Mouse (Mus musculus) erythroblast, embryonic 14.5 days (primary cell): ENCODE results near the gene Fkbp11.

Experiments
- GATA1 ChIP-seq: IDR thresholded peaks from 2 replicates; pipeline ENCODE4 v1.6.1; 2012; ENCODE audit warnings: low read length, inconsistent platforms, mixed read lengths
- TAL1 ChIP-seq: IDR thresholded peaks from 3 replicates; pipeline ENCODE4 v1.6.1; 2012; ENCODE audit warnings: low read length, inconsistent platforms, mixed read lengths

DNA sequence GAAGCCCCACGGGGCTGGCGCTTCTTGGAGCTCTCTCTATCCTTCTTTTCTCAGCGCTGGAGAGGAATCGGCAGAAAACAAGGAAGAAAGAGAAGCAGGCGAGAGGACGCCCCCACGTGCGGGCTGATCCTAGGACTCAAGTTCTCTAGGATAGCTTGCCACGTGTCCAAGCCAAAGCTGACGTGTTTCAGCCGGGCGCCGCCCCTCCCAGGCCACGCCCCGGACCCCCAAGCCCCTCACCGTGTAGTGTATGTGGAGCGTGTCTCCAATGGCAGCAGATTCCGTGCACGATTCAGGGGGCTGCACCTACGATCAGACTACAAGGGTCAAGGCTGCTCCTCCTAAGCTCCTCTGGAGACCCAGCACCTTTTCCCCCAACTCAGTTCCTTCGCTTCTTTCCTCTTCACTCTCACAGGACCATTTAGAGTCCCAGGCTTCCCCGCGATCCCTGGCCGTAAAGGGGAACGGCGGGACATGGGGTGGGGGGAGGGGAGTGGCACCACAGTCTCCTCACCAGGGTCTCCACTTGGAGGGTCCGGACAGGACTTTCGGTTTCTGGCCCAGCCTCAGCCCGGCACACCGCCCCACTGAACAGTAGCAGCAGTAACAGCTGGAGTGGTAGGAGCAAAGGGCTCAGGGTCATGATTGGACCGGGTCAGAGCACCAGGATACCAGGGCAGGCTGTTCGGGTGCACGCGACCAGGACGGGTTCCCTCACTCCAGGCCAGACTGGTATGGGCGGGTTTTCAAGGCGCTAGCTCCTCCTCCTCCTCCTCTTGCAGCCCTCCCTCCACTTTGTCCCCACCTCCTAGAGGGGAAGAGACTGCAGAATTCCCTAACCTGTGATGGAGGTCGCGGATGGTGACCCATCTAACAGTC is at the start of gene Fkbp11:
- TF ChIP-seq TAL1 (no peak), GATA1 (no peak)
